Mouse (Mus musculus) liver, adult 2 months (tissue): ENCODE measurements at regions not wholly inside any gene's neighbourhood (a gene's known extent, or its start where the extent isn't known, plus 50 kb on each side); places are given as distances from the start of the nearest gene placed in this dataset.

Experiments used
- DNase-seq: peaks from one replicate; pipeline ENCODE4 v3.0.0-alpha.2; 2011; ENCODE audit warnings: low read depth, low spot score; ENCODE audit errors: extremely low read depth
- H3K27ac ChIP-seq: fragments of 200-500 bp; replicated peaks from 2 replicates; pipeline ENCODE4 v1.5.1; 2012; ENCODE audit warnings: low read depth, mild to moderate bottlenecking, control low read depth, inconsistent platforms, low read length; ENCODE audit not compliant: insufficient read depth
- H3K27me3 ChIP-seq: fragments of 200-500 bp; 2 replicates; pipeline ENCODE4 v1.6.1; 2012; ENCODE audit warnings: mild to moderate bottlenecking, moderate library complexity, low read length, inconsistent platforms; ENCODE audit not compliant: control insufficient read depth, insufficient read depth
- H3K36me3 ChIP-seq: fragments of 200-500 bp; 2 replicates; pipeline ENCODE4 v1.6.1; 2012; ENCODE audit warnings: low read length, inconsistent platforms; ENCODE audit not compliant: control insufficient read depth, insufficient read depth
- H3K4me1 ChIP-seq: fragments of 200-500 bp; 2 replicates; pipeline ENCODE4 v1.6.1; 2011; ENCODE audit warnings: low read length; ENCODE audit not compliant: control insufficient read depth, insufficient read depth
- H3K4me3 ChIP-seq: fragments of 200-500 bp; 2 replicates; pipeline ENCODE4 v1.5.1; 2011; ENCODE audit warnings: low read depth, mild to moderate bottlenecking, control low read depth, low read length, moderate library complexity; ENCODE audit not compliant: insufficient read depth
- H3K79me2 ChIP-seq: fragments of 200-500 bp; 2 replicates; pipeline ENCODE4 v1.6.1; 2012; ENCODE audit warnings: inconsistent platforms, mild to moderate bottlenecking, low read length, moderate library complexity; ENCODE audit not compliant: control insufficient read depth, insufficient read depth
- H3K9ac ChIP-seq: fragments of 200-500 bp; 2 replicates; pipeline ENCODE4 v1.6.1; 2012; ENCODE audit warnings: low read depth, mild to moderate bottlenecking, control low read depth, inconsistent platforms, low read length
- CTCF ChIP-seq: fragments of 200-500 bp; IDR thresholded peaks from 2 replicates; pipeline ENCODE4 v1.5.1; 2011; ENCODE audit warnings: low read depth, low read length, control low read depth
- POLR2A ChIP-seq: fragments of 200-500 bp; IDR thresholded peaks from 2 replicates; pipeline ENCODE4 v1.6.1; 2011; ENCODE audit warnings: low read length, control low read depth; ENCODE audit not compliant: insufficient read depth; ENCODE audit errors: extremely low read depth
- WGBS: fragments of 180-500 bp; shearing (Covaris S2); methylation state at CpG from one replicate; pipeline ENCODE4 v1.1.7; 2018; 5-methylcytosine and 5-hydroxymethylcytosine counted together

DNA sequence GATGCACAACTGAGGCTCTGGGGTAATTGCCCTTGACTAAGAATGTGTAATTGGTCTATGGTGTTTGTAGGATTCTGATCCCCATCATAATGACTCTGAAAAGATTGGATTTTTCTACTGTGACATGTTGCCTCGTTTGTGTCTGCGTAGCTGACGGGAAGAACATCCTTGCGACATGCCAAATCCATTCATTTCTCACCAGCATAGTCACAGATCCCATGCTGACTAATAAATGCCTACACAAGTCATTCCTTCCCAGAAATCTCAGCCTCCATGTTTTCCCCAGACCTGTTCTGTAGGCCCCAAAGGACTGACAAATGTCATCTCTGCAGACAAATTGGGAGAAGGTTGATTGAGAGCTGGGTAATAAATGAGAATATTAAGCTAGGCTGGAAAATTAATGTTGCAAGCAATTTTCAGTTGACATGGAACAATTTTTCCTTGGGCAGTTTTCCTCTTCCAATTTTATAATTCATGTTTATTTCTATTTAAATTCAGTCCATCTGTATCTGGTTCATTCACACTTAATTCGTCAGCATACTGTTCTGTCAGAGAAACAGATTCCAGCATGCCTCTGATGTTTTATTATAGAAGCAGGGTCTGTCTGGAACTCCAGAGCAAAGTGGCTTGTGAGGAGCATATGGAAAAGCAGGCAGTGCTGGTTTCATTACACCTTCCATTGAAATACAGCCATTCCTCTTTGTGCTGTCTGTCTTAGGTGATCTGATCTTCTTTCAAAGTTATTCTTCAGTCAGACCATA, 454.0 kb upstream of the Tnc start:
- 90% methylated on average over 5 of the region's 5 CpGs for WGBS
- Histone ChIP-seq H3K9ac (no peak overlapping the region), H3K36me3 (no peaks in the 10 kb centered on the region), H3K27me3 (no peaks in the 10 kb centered on the region), H3K4me1 (no peaks in the 10 kb centered on the region), H3K4me3 (no peak overlapping the region), H3K27ac (no peak overlapping the region), H3K79me2 (no peaks in the 10 kb centered on the region)
- no peak for DNase-seq
- no peak for TF ChIP-seq CTCF
- no peak for TF ChIP-seq POLR2A

DNA sequence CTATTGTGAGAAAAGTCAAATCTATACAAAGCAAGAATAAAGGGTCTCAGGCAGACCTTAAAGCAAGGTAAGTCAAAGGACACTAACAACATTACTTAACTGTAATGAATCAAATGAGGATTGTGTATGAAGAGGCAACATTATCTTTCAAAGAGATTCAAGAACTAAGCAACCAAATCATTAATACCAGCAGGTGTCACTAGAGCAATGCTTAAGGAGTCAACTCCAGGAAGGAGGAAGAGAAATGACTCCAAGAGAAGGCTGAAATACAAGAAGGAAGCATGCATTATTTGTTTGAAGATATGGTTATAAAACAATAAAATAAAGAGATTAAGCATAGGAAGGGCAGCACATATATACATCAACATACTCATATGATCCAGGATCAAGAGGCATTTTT, 475.1 kb upstream of the Tnc start:
- peak; percentile 18 for DNase-seq
- no peak overlapping the region for H3K4me3 ChIP-seq
- no peaks in the 10 kb centered on the region for H3K27me3 ChIP-seq
- H3K4me1 ChIP-seq = no peaks in the 10 kb centered on the region
- no peak overlapping the region for H3K9ac ChIP-seq
- TF ChIP-seq CTCF = no peak
- no peak for TF ChIP-seq POLR2A
- H3K36me3 ChIP-seq = no peaks in the 10 kb centered on the region
- no peaks in the 10 kb centered on the region for H3K79me2 ChIP-seq
- no peak overlapping the region for H3K27ac ChIP-seq

DNA sequence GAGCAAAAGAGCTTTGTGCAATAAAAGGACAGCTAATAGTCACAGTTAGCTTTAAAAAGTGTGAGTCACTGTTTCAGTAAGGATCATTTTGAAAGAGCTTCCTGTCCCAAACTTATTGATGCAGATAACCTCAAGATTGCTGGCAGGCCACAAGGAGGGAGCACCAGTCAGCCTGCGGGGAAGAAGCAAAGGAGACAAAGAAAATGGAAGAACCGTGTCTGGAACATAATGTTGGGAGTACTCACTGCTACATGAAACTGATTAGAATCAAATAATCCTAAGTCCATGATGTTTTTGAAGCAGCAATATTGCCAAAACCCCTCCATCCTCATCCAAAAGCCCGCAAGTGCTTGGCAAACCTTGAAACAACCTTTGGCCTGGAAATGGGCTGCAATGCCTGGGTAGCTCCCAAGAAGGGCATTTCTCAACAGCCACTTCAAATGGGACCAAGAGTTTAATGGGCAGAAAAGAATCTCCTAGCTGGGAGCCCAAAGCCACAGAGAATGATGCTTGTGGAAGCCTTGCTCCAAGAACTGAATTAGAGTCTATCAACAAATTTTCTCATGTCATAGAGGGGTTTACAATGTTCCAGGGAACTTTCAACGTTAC, 481.0 kb upstream of the Tnc start:
- TF ChIP-seq POLR2A (no peak), CTCF (no peak)
- Histone ChIP-seq H3K36me3 (no peaks in the 10 kb centered on the region), H3K9ac (no peak overlapping the region), H3K79me2 (no peaks in the 10 kb centered on the region), H3K4me3 (no peak overlapping the region), H3K27me3 (no peaks in the 10 kb centered on the region), H3K4me1 (no peaks in the 10 kb centered on the region), H3K27ac (no peak overlapping the region)
- 61% methylated on average over 4 of the region's 4 CpGs for WGBS
- peak; percentile 13 for DNase-seq

DNA sequence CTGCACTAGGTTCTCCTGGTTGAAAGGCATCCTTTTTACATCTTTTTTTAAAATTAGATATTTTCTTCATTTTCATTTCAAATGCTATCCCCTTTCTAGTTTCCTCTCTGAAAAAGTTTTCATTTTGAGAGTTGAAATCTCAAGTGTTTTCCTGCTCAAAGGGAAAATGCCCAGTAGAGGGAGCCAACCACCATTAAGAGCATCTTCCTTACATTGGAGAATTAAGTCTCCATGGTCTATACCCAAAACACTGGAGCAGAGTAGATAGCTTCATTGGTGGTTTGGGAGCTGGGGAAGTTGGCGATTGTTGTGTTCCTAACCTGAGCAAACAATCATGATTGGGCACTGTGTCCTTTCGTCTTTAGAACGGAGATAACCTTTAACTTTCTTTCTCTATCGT, 483.8 kb upstream of the Tnc start:
- TF ChIP-seq POLR2A (no peak), CTCF (peak; percentile 9; the same call in 1 of the 2 replicates)
- Histone ChIP-seq H3K27ac (no peak overlapping the region), H3K36me3 (no peaks in the 10 kb centered on the region), H3K4me3 (no peak overlapping the region), H3K4me1 (no peaks in the 10 kb centered on the region), H3K9ac (no peak overlapping the region), H3K79me2 (no peaks in the 10 kb centered on the region), H3K27me3 (no peaks in the 10 kb centered on the region)
- 49% methylated on average over 4 of the region's 4 CpGs for WGBS
- peak; percentile 12 for DNase-seq

DNA sequence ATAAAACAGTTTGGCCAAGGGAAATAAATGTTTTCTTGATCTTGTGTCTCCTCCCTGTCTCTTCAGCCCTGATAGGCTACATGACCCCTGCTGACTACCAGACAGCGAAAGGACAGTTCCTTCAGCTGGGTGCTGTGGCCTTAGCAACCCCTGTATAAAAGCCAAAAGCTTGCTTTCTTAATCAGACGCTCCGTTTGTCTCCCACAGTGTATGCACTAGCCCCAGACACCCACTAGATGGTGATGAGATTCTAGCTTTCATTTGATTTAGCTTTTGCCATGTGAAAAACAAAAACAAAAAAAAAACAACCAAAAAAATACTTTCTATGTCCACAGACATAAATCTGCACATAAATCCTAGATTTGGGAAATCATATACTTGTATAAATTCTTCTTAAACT, 486.2 kb upstream of the Tnc start:
- DNase-seq = peak; percentile 10
- no peak overlapping the region for H3K4me3 ChIP-seq
- WGBS = 47% methylated on average over 3 of the region's 3 CpGs
- no peak overlapping the region for H3K27ac ChIP-seq
- no peaks in the 10 kb centered on the region for H3K4me1 ChIP-seq
- no peak overlapping the region for H3K9ac ChIP-seq
- no peaks in the 10 kb centered on the region for H3K79me2 ChIP-seq
- no peaks in the 10 kb centered on the region for H3K36me3 ChIP-seq
- H3K27me3 ChIP-seq = no peaks in the 10 kb centered on the region
- no peak for TF ChIP-seq POLR2A
- TF ChIP-seq CTCF = no peak

DNA sequence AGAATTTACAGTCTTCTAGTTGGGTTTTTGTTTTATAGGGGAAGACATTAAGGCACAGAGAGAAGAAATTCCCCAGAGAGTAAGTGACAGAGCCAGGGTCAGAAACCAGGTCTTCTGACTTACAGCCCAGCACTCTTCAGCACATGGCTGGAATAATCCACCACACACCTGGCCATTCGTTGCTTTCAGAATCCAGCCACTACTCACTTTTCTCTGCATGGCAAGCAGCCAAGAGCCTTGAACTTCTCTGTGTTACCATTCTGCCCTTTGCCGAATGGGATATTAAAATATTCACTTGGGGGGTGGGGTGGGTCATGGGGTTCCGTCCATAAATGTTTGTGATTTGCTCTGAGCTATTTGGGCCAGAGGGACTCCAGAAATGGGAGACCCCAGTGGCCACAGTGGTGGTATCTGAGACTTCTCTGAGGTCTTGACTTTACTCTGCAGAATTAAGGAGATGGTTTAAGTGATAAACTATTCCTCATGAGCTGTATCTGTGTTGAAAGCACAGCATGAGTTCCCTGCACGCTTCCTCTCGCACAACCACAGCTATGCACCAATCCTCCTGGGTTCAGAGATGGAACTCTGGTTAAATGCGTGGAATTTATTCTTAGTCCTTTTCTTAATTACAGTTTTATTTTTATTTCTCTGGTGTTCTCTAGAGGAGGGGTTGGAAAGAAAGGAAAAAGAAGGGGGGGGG, 488.9 kb upstream of the Tnc start:
- Histone ChIP-seq H3K27ac (no peak overlapping the region), H3K4me1 (no peaks in the 10 kb centered on the region), H3K4me3 (no peak overlapping the region), H3K36me3 (no peaks in the 10 kb centered on the region), H3K27me3 (no peaks in the 10 kb centered on the region), H3K9ac (no peak overlapping the region), H3K79me2 (no peaks in the 10 kb centered on the region)
- 81% methylated on average over 6 of the region's 6 CpGs for WGBS
- TF ChIP-seq CTCF (no peak), POLR2A (no peak)
- no peak for DNase-seq
